Mouse (Mus musculus): ENCODE data around the gene Zfp367. TPM values are rescaled to one million over a fixed set of nuclear protein-coding genes. Genes with fewer than 3 reads are reported as not detected.

Zfp367 gene
- total and polyA plus RNA-seq, 3 experiments = 12.6 to 33.7 (median 23.8) TPM

GRCm38 (mm10) chr13:64110421-64110820 is 42.6 kb downstream of the Zfp367 start:
- no peak overlapping the region for H3K9ac ChIP-seq (ENCODE audit: insufficient read depth, low read depth)
- no peak for DNase-seq (ENCODE audit: extremely low read depth)
- no peak overlapping the region for H3K4me2 ChIP-seq (ENCODE audit: insufficient read depth, low read depth, poor library complexity, severe bottlenecking)
- no peaks in the 10 kb centered on the region for H3K27me3 ChIP-seq (replicated peaks)
- dilution Hi-C loops (cut with MboI; ENCODE audit: extremely low pct_ligation_motif_present, extremely low pct_unique_long_range_greater_than_20kb, low sequenced_read_pairs) = no loop called here
- in situ Hi-C loops (cut with MboI; ENCODE audit: low pct_ligation_motif_present, low pct_unique_long_range_greater_than_20kb, low sequenced_read_pairs) = no loop called here
- 0 out of 4 replicates have a peak, but pooled peaks cover 0 to 2% of the 10 kb centered on the region in 2 experiments for H3K4me1 ChIP-seq (ENCODE audit: control insufficient read depth in 1 of 2, insufficient read depth in 2 of 2)
- peaks cover 0 to 40% of the 10 kb centered on the region in 2 experiments for H3K36me3 ChIP-seq (replicated peaks in 1 of 2; ENCODE audit: control insufficient read depth in 1 of 2, insufficient read depth in 1 of 2, low read length in 1 of 2)
- H3K27ac ChIP-seq (ENCODE audit: insufficient read depth, low read depth) = no peak overlapping the region
- H3K4me3 ChIP-seq (replicated peaks in 1 of 3; ENCODE audit: low read depth in 2 of 3, low read length in 2 of 3, poor library complexity in 1 of 3) = no peak overlapping the region
- H3K79me2 ChIP-seq (replicated peaks; ENCODE audit: control insufficient read depth, extremely low read depth, insufficient read depth, poor library complexity, severe bottlenecking) = no peaks in the 10 kb centered on the region
- no peaks in the 10 kb centered on the region for H3K9me3 ChIP-seq (replicated peaks; ENCODE audit: low read length)
- TF ChIP-seq USF2 (conservative IDR thresholded peaks at IDR 0.05; ENCODE audit: low read depth, low read length) = no peak
- TF ChIP-seq GABPA (IDR thresholded peaks at IDR 0.05; ENCODE audit: insufficient replicate concordance, low read depth, low read length) = no peak
- TF ChIP-seq ZMIZ1 (IDR thresholded peaks at IDR 0.05; ENCODE audit: low read depth, low read length) = no peak
- no peak for TF ChIP-seq JUN (IDR thresholded peaks at IDR 0.05; ENCODE audit: insufficient read depth, low read depth, low read length)
- no peak for TF ChIP-seq MAX (IDR thresholded peaks at IDR 0.05; ENCODE audit: low read length)
- no peak for TF ChIP-seq HCFC1 (IDR thresholded peaks at IDR 0.05; ENCODE audit: low read depth, low read length)
- TF ChIP-seq CTCF (conservative IDR thresholded peaks at IDR 0.05 in 1 of 2, IDR thresholded peaks at IDR 0.05 in 1 of 2; ENCODE audit: low read depth in 2 of 2, low read length in 2 of 2) = no peak
- no peak for TF ChIP-seq E2F4 (IDR thresholded peaks at IDR 0.05; ENCODE audit: insufficient replicate concordance, low read depth, low read length)
- TF ChIP-seq CHD1 (IDR thresholded peaks at IDR 0.05; ENCODE audit: low read depth, low read length) = no peak
- TF ChIP-seq ETS1 (conservative IDR thresholded peaks at IDR 0.05; ENCODE audit: low read depth, low read length) = no peak
- no peak for TF ChIP-seq ZC3H11A (IDR thresholded peaks at IDR 0.05; ENCODE audit: low read depth, low read length)
- TF ChIP-seq UBTF (IDR thresholded peaks at IDR 0.05; ENCODE audit: low read depth, low read length) = no peak
- TF ChIP-seq BHLHE40 (IDR thresholded peaks at IDR 0.05; ENCODE audit: low read depth, low read length) = no peak
- no peak for TF ChIP-seq ZKSCAN1 (IDR thresholded peaks at IDR 0.05; ENCODE audit: borderline replicate concordance, low read depth, low read length)
- no peak for TF ChIP-seq MAFK (IDR thresholded peaks at IDR 0.05; ENCODE audit: insufficient replicate concordance, low read length)
- TF ChIP-seq CHD2 (IDR thresholded peaks at IDR 0.05; ENCODE audit: low read length) = no peak
- no peak for TF ChIP-seq POLR2AphosphoS2 (IDR thresholded peaks at IDR 0.05; ENCODE audit: low read depth, low read length)
- TF ChIP-seq MEF2A (IDR thresholded peaks at IDR 0.05; ENCODE audit: borderline replicate concordance, low read depth, low read length) = no peak
- TF ChIP-seq KAT2A (IDR thresholded peaks at IDR 0.05; ENCODE audit: insufficient replicate concordance, low read length) = no peak

- TF ChIP-seq NRF1 (IDR thresholded peaks at IDR 0.05; ENCODE audit: low read depth, low read length) (no peak), MAZ (IDR thresholded peaks at IDR 0.05; ENCODE audit: low read depth, low read length) (no peak), ZMIZ1 (IDR thresholded peaks at IDR 0.05; ENCODE audit: low read depth, low read length) (no peak), HCFC1 (IDR thresholded peaks at IDR 0.05; ENCODE audit: low read depth, low read length) (no peak)
- in situ Hi-C loops (cut with MboI; ENCODE audit: low pct_ligation_motif_present, low pct_unique_long_range_greater_than_20kb, low sequenced_read_pairs) (no loop called here), dilution Hi-C loops (cut with MboI; ENCODE audit: extremely low pct_ligation_motif_present, extremely low pct_unique_long_range_greater_than_20kb, low sequenced_read_pairs) (no loop called here)
- Histone ChIP-seq H3K4me2 (ENCODE audit: insufficient read depth, low read depth, poor library complexity, severe bottlenecking) (no peak overlapping the region), H3K4me1 (ENCODE audit: control insufficient read depth in 1 of 2, insufficient read depth in 2 of 2) (0 out of 4 replicates have a peak, but pooled peaks cover 0 to 2% of the 10 kb centered on the region in 2 experiments), H3K36me3 (replicated peaks in 1 of 2; ENCODE audit: control insufficient read depth in 1 of 2, insufficient read depth in 1 of 2, low read length in 1 of 2) (peaks cover 10 to 54% of the 10 kb centered on the region in 2 experiments), H3K9me3 (replicated peaks; ENCODE audit: low read length) (no peaks in the 10 kb centered on the region), H3K27ac (ENCODE audit: insufficient read depth, low read depth) (no peak overlapping the region), H3K4me3 (replicated peaks in 1 of 3; ENCODE audit: low read depth in 2 of 3, low read length in 2 of 3, poor library complexity in 1 of 3) (no peak overlapping the region), H3K27me3 (replicated peaks) (no peaks in the 10 kb centered on the region), H3K79me2 (replicated peaks; ENCODE audit: control insufficient read depth, extremely low read depth, insufficient read depth, poor library complexity, severe bottlenecking) (no peaks in the 10 kb centered on the region), H3K9ac (ENCODE audit: insufficient read depth, low read depth) (no peak overlapping the region)
- no peak for DNase-seq (ENCODE audit: extremely low read depth)
Measured at GRCm38 (mm10) chr13:64108381-64108850, 44.6 kb downstream of the Zfp367 start.
